Mouse (Mus musculus) 416B (cell line): ENCODE results near the gene Odc1.

Experiments
- DNase-seq: peaks from one replicate; pipeline ENCODE4 v3.0.0; 2011; ENCODE audit warnings: low read depth

Gene Odc1

DNA sequence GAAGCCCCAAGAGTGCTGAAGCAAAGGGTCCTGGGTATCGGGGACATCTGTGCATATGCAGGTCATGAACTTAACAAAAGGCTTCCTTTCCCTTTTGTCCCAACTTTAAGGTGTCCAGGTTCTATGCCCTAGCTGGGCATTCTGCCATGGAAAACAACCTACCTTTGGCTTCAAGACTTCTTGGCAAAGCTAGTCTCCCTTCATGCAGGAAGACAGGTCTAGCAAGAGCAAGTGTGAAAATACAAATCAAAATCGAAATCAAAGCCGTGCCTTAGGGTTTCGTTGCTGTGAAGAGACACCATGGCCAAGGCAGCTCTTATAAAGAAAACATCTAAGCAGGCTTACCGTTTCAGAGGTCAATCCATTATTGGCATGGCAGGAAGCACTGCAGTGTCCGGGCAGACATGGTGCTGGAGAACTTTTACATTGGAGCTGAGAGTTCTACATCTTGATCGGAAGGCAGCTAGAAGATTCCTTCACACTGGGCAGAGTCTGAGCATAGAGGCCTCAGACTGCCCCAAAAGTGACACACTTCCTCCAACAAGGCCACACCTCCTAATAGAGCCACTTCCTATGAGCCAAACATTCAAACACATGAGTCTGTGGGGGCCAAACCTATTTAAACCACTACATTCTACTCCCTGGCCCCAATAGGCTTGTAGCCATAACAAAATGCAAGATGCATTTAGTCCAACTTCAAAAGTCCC, 44.5 kb downstream of the Odc1 start:
- DNase-seq = no peak

GRCm38 (mm10) chr12:17591249-17591648, 46.7 kb downstream of the Odc1 start:
- no peak for DNase-seq

GRCm38 (mm10) chr12:17593956-17594355, 49.4 kb downstream of the Odc1 start:
- no peak for DNase-seq

DNA sequence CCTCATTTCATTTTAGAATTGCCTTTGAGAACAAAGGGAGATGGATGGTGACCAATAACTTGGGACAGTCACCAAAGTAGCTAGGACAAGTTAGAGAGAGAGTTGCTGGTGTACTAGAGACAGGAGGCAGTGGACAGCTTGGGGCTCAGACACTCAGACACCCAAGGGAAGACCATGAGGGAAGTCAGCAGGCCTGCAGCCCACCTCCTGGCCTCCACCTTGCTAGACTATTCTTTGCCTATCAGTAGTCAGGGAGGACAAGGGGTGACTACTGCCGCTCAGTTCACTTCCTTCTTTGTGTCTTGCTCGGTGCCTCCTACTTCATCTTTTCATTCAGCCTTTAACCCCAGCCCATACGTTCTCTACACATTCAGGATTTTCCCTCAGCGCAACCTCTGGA, 50.1 kb downstream of the Odc1 start:
- no peak for DNase-seq

GRCm38 (mm10) chr12:17595166-17595565, 50.6 kb downstream of the Odc1 start:
- DNase-seq = no peak
